ENCODE assay signal across 8 mouse cellular contexts in genomic region chr17:14520565-14520964, GRCm38 (mm10).
DNase-seq lines count a peak whose midpoint lies in the region; ATAC-seq lines count a peak whose summit lies in the region.

No protein-coding gene starts in this region.

- H3K27me3 ChIP-seq in heart, embryonic 12.5 days (replicated peaks) = peaks cover 46% of the 10 kb centered on the region

- H3K4me1 ChIP-seq in heart, embryonic 12.5 days (replicated peaks) = peaks cover 14% of the 10 kb centered on the region

- H3K4me3 ChIP-seq in heart, embryonic 12.5 days = no peak overlapping the region

- DNase-seq in heart, adult 11 months = peak; percentile 92
- peak; percentile 15 for DNase-seq in cerebellum, adult 11-12 months
- peak; percentile 73 for DNase-seq in forelimb bud, embryonic 11.5 days (ENCODE audit: low read depth, low spot score)
- DNase-seq in hindlimb bud, embryonic 11.5 days (ENCODE audit: extremely low spot score, low read depth, low spot score) = peak; percentile 50
- DNase-seq in left cerebral cortex, postnatal 36 days (ENCODE audit: low spot score in 2 of 2) = peak; percentile 58 to 75
- DNase-seq in neural tube, embryonic 10.5 days (ENCODE audit: extremely low spot score, low spot score) = peak; percentile 66
- DNase-seq in thymus, adult 18-20 months = peak; percentile 17 to 18

- ATAC-seq in heart, embryonic 12.5 days (ENCODE audit: insufficient number of reproducible peaks, low FRiP score) = no peak

- H3K4me2 ChIP-seq in heart, embryonic 12.5 days = no peak overlapping the region

- 15% methylated on average over 5 of the region's 5 CpGs for WGBS in heart, embryonic 12.5 days

- no peak overlapping the region for H3K9ac ChIP-seq in heart, embryonic 12.5 days

- H3K36me3 ChIP-seq in heart, embryonic 12.5 days = no peaks in the 10 kb centered on the region

- intact Hi-C loops in left cerebral cortex, postnatal 36 days (cut with DNase I) = loop anchor here (1.0 kb wide), 1 partner anchor 288 kb away; no protein-coding TSS in a partner anchor

- H3K27ac ChIP-seq in heart, embryonic 12.5 days (ENCODE audit: poor library complexity, severe bottlenecking) = no peak overlapping the region

- no peaks in the 10 kb centered on the region for H3K9me3 ChIP-seq in heart, embryonic 12.5 days (replicated peaks)

Comparison
In these comparisons a context has a peak if more than half of its experiments do, and no peak if none do; other contexts are left out.
1. DNase-seq: peak in every context shown above with its lines; median percentile 92 in heart, adult 11 months; 73 in forelimb bud, embryonic 11.5 days; 66 in left cerebral cortex, postnatal 36 days; 66 in neural tube, embryonic 10.5 days; 50 in hindlimb bud, embryonic 11.5 days; 18 in thymus, adult 18-20 months; 15 in cerebellum, adult 11-12 months.